Mouse (Mus musculus): ENCODE measurements around the gene Filip1.

- TF ChIP-seq CTCF (conservative IDR thresholded peaks at IDR 0.05; ENCODE audit: insufficient read depth, insufficient read length, low read depth, low read length) = no peak
- TF ChIP-seq POLR2A (IDR thresholded peaks at IDR 0.05; ENCODE audit: low read depth, low read length) = no peak
Measured at GRCm38 (mm10) chr9:79883139-79883538, 129.5 kb downstream of the Filip1 start.

All from kidney, adult 2 months (tissue).